Mouse (Mus musculus): Measurements from ENCODE around the gene Cxcl16. TPM values are rescaled to one million over a fixed set of nuclear protein-coding genes. Genes with fewer than 3 reads are reported as not detected.
"Not testable (repeated sequence)": the region's sequence is repeated elsewhere in the genome, so short reads cannot be mapped to it uniquely, and the experiment has no call there.

The Cxcl16 gene
- polyA plus RNA-seq, 1 experiment from 2014 or later, result 0.46 TPM

- peaks cover 46% of the 10 kb centered on the region for H3K4me1 ChIP-seq
- H3K27ac ChIP-seq (replicated peaks), result peak overlapping the region; percentile 92
- peaks cover 12% of the 10 kb centered on the region for H3K36me3 ChIP-seq
- peak; percentile 16 for DNase-seq (ENCODE audit: low spot score)
- 30% methylated on average over 5 of the region's 5 CpGs for WGBS
- no peaks in the 10 kb centered on the region for H3K9me3 ChIP-seq (replicated peaks)
- H3K4me3 ChIP-seq, result peak overlapping the region; percentile 88
- no peaks in the 10 kb centered on the region for H3K27me3 ChIP-seq (ENCODE audit: low read depth, poor library complexity, severe bottlenecking)
Observed at GRCm38 (mm10) chr11:70431574-70431973, 28.2 kb downstream of the Cxcl16 start.

DNA sequence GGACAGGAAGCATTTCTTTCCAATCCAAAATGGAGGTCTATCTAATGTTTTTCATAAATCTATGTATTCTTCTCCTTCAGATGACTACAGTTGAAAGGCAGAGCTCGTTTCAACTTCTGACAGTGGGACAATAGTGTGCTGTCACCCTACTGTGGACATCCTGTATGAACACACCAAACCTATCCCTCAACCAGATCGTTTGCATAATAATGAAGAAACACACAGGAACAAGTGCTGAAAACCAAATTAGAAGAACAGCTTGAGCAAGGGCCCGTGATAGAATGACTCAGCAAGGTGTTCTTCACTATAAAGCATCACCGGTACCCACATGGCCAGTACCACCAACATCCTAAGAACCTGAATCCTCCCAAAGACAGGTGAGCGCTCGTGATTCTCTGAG is 33.2 kb downstream of the Cxcl16 start:
- peaks cover 13% of the 10 kb centered on the region for H3K4me1 ChIP-seq
- not testable (repeated sequence) for H3K9me3 ChIP-seq (replicated peaks); H3K27me3 ChIP-seq (ENCODE audit: low read depth, poor library complexity, severe bottlenecking); H3K4me3 ChIP-seq; H3K36me3 ChIP-seq; H3K27ac ChIP-seq (replicated peaks); DNase-seq (ENCODE audit: low spot score)
- 80% methylated on average over 6 of the region's 6 CpGs for WGBS

DNA sequence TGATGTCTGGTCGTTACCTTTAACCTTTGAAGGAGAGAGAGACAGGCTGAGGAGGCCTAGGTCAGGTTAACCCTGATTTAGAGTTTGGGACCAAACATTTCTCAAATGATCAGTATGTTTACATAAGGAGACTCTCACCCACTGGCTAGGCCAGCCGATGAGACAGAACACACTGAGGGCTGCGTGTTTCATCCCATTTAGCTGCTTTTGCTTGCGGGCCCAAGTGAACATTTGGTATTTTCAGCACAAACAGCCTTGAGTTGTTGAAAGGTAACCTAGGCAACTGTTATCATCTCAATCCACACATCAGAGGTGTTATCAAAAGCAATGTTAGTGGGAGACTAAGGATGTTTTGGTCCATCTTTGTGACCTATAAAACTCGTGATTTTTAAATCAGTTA is 40.3 kb downstream of the Cxcl16 start:
- H3K27me3 ChIP-seq (ENCODE audit: low read depth, poor library complexity, severe bottlenecking), result no peaks in the 10 kb centered on the region
- WGBS, result 75% methylated on average over 5 of the region's 5 CpGs
- no peak overlapping the region for H3K4me3 ChIP-seq
- no peaks in the 10 kb centered on the region for H3K4me1 ChIP-seq
- no peaks in the 10 kb centered on the region for H3K9me3 ChIP-seq (replicated peaks)
- H3K27ac ChIP-seq (replicated peaks), result no peak overlapping the region
- DNase-seq (ENCODE audit: low spot score), result no peak
- H3K36me3 ChIP-seq, result no peaks in the 10 kb centered on the region

DNA sequence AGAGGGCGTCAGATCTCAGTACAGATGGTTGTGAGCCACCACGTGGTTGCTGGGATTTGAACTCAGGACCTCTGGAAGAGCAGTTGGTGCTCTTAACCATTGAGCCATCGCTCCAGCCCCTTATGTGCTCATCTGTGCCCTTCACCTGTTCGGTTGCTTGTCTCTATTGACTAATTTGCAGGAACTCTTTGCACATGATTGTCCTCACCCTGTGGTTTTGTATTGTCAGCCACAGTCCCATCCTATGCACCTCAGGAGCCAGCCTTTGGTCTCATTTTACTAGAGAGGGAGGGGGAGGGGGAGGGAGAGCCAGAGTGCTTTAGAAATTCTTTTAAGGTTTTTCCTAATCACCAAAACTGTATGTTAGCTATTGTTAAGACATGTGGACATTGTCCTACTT is 41.6 kb downstream of the Cxcl16 start:
- Histone ChIP-seq H3K27me3 (ENCODE audit: low read depth, poor library complexity, severe bottlenecking) (no peaks in the 10 kb centered on the region), H3K36me3 (no peaks in the 10 kb centered on the region), H3K27ac (replicated peaks) (no peak overlapping the region), H3K4me3 (no peak overlapping the region), H3K4me1 (no peaks in the 10 kb centered on the region), H3K9me3 (replicated peaks) (no peaks in the 10 kb centered on the region)
- DNase-seq (ENCODE audit: low spot score), result no peak
- WGBS, result 73% methylated on average over 4 of the region's 4 CpGs

DNA sequence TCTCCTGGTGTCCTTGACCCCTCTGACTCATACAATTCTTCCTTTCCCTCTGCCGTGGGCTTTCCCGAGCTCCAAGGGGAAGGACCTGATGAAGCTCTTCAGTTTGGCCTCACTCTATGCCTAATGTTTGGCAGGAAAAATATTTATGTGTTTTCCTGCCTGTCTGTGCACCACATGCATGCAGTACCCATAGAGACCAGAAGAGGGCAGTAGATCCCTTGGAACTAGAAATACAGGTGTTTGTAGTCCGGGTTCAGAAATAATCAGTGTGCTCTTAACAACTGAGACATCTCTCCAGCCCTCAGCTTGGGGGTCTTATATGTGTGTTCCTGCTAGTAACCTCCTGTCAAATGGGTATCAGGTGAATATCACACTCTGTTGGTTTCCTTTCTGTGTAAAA is 45.8 kb downstream of the Cxcl16 start:
- no peaks in the 10 kb centered on the region for H3K27me3 ChIP-seq (ENCODE audit: low read depth, poor library complexity, severe bottlenecking)
- H3K9me3 ChIP-seq (replicated peaks), result no peaks in the 10 kb centered on the region
- H3K4me3 ChIP-seq, result no peak overlapping the region
- DNase-seq (ENCODE audit: low spot score), result peak; percentile 74
- 15% methylated on average over 3 of the region's 3 CpGs for WGBS
- no peaks in the 10 kb centered on the region for H3K36me3 ChIP-seq
- H3K4me1 ChIP-seq, result peaks cover 11% of the 10 kb centered on the region
- no peak overlapping the region for H3K27ac ChIP-seq (replicated peaks)

DNA sequence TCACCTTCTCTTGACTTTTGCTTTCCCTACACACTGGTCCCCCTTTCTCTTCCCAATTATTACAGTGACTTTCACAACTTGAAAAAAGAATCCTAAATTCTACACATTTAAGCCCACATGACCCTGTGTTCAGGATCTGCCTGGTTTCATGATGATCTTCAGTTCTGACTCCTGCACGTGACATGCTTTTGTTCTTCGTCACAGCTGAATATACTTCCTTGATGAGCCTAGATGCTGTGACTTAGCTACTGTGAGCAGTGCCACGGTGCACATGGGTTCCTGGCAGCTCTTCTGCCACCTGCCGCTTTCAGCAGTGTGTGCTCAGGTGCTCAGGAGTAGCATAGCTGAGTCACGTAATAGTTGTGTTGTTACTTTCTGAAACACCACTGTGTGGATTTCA is 47.2 kb downstream of the Cxcl16 start:
- Histone ChIP-seq H3K36me3 (peaks cover 1% of the 10 kb centered on the region; the same call in 1 of the 2 replicates), H3K27ac (replicated peaks) (no peak overlapping the region), H3K4me1 (peaks cover 24% of the 10 kb centered on the region), H3K27me3 (ENCODE audit: low read depth, poor library complexity, severe bottlenecking) (no peaks in the 10 kb centered on the region), H3K4me3 (no peak overlapping the region), H3K9me3 (replicated peaks) (no peaks in the 10 kb centered on the region)
- WGBS, result 83% methylated on average over 5 of the region's 5 CpGs
- DNase-seq (ENCODE audit: low spot score), result no peak

DNA sequence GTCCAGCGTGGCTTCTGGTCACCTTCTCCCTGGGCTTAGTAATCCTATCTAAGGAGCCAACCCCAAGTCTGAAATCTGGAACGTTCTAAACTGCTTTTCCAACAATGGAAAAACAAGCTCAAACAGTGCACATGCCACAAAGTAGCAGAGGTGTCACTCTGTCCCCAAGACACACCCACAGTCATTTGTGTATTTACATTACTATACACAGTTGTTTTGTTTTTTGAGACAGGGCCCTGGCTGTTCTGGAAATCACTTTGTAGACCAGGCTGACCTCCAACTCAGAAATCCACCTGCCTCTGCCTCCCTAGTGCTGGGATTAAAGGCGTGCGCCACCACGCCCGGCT is 49.5 kb downstream of the Cxcl16 start:
- H3K4me3 ChIP-seq, result peak overlapping the region; percentile 98
- H3K27ac ChIP-seq (replicated peaks), result peak overlapping the region; percentile 96
- no peaks in the 10 kb centered on the region for H3K27me3 ChIP-seq (ENCODE audit: low read depth, poor library complexity, severe bottlenecking)
- H3K36me3 ChIP-seq, result peaks cover 20% of the 10 kb centered on the region
- H3K9me3 ChIP-seq (replicated peaks), result no peaks in the 10 kb centered on the region
- no peak for DNase-seq (ENCODE audit: low spot score)
- WGBS, result 64% methylated on average over 6 of the region's 6 CpGs
- peaks cover 26% of the 10 kb centered on the region for H3K4me1 ChIP-seq

DNA sequence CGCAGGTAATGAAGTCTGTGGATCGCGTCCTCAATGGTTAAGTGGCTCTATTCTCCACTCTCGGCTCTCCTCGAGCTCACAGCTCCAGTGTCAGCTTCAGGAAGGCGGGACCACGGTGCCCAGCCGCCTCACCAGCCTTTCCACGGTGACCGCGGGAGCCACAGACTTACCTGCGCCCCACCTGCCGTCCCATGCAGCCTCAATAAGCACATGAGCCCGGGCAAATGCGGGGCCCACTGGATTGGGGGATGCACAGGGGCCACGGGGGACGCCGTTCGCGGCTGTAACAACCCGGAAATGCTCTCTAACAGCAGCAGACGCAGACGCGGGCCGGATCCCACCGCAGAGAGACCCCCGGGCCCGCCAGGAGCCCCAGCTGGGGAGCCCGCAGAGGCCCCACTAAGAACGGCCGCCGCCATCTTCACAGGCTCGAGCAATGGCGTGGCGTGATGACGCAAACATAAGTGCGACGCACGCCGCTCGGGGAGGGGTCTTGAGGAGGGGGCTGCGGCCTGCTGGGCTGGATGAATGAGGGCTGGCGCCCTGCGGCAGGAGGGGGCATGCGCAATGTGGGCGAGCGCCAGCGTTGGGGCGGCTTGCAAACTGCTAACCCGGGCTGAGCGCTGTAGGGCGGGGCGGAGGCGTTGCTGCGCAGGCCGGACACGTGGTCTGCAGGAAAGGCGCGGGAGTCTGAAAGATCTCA is 50.0 kb downstream of the Cxcl16 start, which contains the start of gene Pelp1:
Gene Pelp1 (minus strand): TSS at position 438 of the 703 bp plus-strand sequence.
- Histone ChIP-seq H3K9me3 (replicated peaks) (no peaks in the 10 kb centered on the region), H3K4me3 (peak within 1 kb of the TSS; percentile 98), H3K4me1 (peaks cover 26% of the 10 kb centered on the region), H3K36me3 (peaks cover 26% of the 10 kb centered on the region), H3K27me3 (ENCODE audit: low read depth, poor library complexity, severe bottlenecking) (no peaks in the 10 kb centered on the region), H3K27ac (replicated peaks) (peak within 1 kb of the TSS; percentile 96)
- under 1% methylated on average over 59 of the region's 59 CpGs for whole genome bisulfite sequencing
- DNase-seq (ENCODE audit: low spot score), result peak; percentile 99

Small RNA genes within 50 kb of the gene (microRNA-seq; reads per million reads assigned to microRNA genes)
- not detected for gene Mir7115

Other genes starting within 250 kb of the Cxcl16 start
- gene Slc16a11, start 247.2 kb downstream of the Cxcl16 start, polyA plus RNA-seq (2016; fragmentation: Nextera tagmentation; extraction: Ambion mirVana), result 1.2 and 1.3 TPM in 2 replicates
- gene Slc16a13, start 238.9 kb downstream of the Cxcl16 start, polyA plus RNA-seq (2016; fragmentation: Nextera tagmentation; extraction: Ambion mirVana), result 16.0 and 18.9 TPM in 2 replicates
- gene Bcl6b, start 230.2 kb downstream of the Cxcl16 start, polyA plus RNA-seq (2016; fragmentation: Nextera tagmentation; extraction: Ambion mirVana), result 4.8 and 5.0 TPM in 2 replicates
- 241 and 244 TPM in 2 replicates for gene 0610010K14Rik, start 222.1 kb downstream of the Cxcl16 start, polyA plus RNA-seq (2016; fragmentation: Nextera tagmentation; extraction: Ambion mirVana)
- 9.6 and 10.7 TPM in 2 replicates for gene Gm21988, start 220.2 kb downstream of the Cxcl16 start, polyA plus RNA-seq (2016; fragmentation: Nextera tagmentation; extraction: Ambion mirVana)
- gene Rnasek, start 220.1 kb downstream of the Cxcl16 start, polyA plus RNA-seq (2016; fragmentation: Nextera tagmentation; extraction: Ambion mirVana), result 104 and 128 TPM in 2 replicates
- gene Alox12, start 204.6 kb downstream of the Cxcl16 start, polyA plus RNA-seq (2016; fragmentation: Nextera tagmentation; extraction: Ambion mirVana), result 2.5 TPM in 2 replicates
- not detected in 2 replicates for gene Alox12e, start 137.4 kb downstream of the Cxcl16 start, polyA plus RNA-seq (2016; fragmentation: Nextera tagmentation; extraction: Ambion mirVana)
- 0.26 TPM in 1 of 2 replicates, not detected in the other for gene Alox15, start 108.0 kb downstream of the Cxcl16 start, polyA plus RNA-seq (2016; fragmentation: Nextera tagmentation; extraction: Ambion mirVana)
- gene Pelp1, start 50.0 kb downstream of the Cxcl16 start, polyA plus RNA-seq (2016; fragmentation: Nextera tagmentation; extraction: Ambion mirVana), result 52.2 and 53.2 TPM in 2 replicates
- 28.3 and 37.4 TPM in 2 replicates for gene Arrb2, start 27.3 kb downstream of the Cxcl16 start, polyA plus RNA-seq (2016; fragmentation: Nextera tagmentation; extraction: Ambion mirVana)
- gene Med11, start 8.1 kb downstream of the Cxcl16 start, polyA plus RNA-seq (2016; fragmentation: Nextera tagmentation; extraction: Ambion mirVana), result 39.7 and 44.6 TPM in 2 replicates
- 0.14 and 0.40 TPM in 2 replicates for gene Zmynd15, start 551 bp downstream of the Cxcl16 start, polyA plus RNA-seq (2016; fragmentation: Nextera tagmentation; extraction: Ambion mirVana)
- gene Tm4sf5, start 45.3 kb upstream of the Cxcl16 start, polyA plus RNA-seq (2016; fragmentation: Nextera tagmentation; extraction: Ambion mirVana), result 0.22 TPM in 1 of 2 replicates, not detected in the other
- not detected in 2 replicates for gene Vmo1, start 54.6 kb upstream of the Cxcl16 start, polyA plus RNA-seq (2016; fragmentation: Nextera tagmentation; extraction: Ambion mirVana)
- gene Gltpd2, start 59.2 kb upstream of the Cxcl16 start, polyA plus RNA-seq (2016; fragmentation: Nextera tagmentation; extraction: Ambion mirVana), result 0.15 and 0.25 TPM in 2 replicates
- 1,085 and 1,129 TPM in 2 replicates for gene Psmb6, start 65.4 kb upstream of the Cxcl16 start, polyA plus RNA-seq (2016; fragmentation: Nextera tagmentation; extraction: Ambion mirVana)
- not detected in 2 replicates for gene Gm40193, start 73.0 kb upstream of the Cxcl16 start, polyA plus RNA-seq (2016; fragmentation: Nextera tagmentation; extraction: Ambion mirVana)
- 3.5 and 4.1 TPM in 2 replicates for gene Pld2, start 80.1 kb upstream of the Cxcl16 start, polyA plus RNA-seq (2016; fragmentation: Nextera tagmentation; extraction: Ambion mirVana)
- gene Mink1, start 102.9 kb upstream of the Cxcl16 start, polyA plus RNA-seq (2016; fragmentation: Nextera tagmentation; extraction: Ambion mirVana), result 10.3 and 12.6 TPM in 2 replicates
- not detected in 2 replicates for gene 4930544D05Rik, start 155.9 kb upstream of the Cxcl16 start, polyA plus RNA-seq (2016; fragmentation: Nextera tagmentation; extraction: Ambion mirVana)
- gene Chrne, start 159.2 kb upstream of the Cxcl16 start, polyA plus RNA-seq (2016; fragmentation: Nextera tagmentation; extraction: Ambion mirVana), result not detected in 2 replicates
- gene Gp1ba, start 179.1 kb upstream of the Cxcl16 start, polyA plus RNA-seq (2016; fragmentation: Nextera tagmentation; extraction: Ambion mirVana), result 0.44 and 0.48 TPM in 2 replicates
- gene Rnf167, start 187.3 kb upstream of the Cxcl16 start, polyA plus RNA-seq (2016; fragmentation: Nextera tagmentation; extraction: Ambion mirVana), result 85.6 and 96.3 TPM in 2 replicates
- 142 and 149 TPM in 2 replicates for gene Slc25a11, start 187.5 kb upstream of the Cxcl16 start, polyA plus RNA-seq (2016; fragmentation: Nextera tagmentation; extraction: Ambion mirVana)
- gene Pfn1, start 194.7 kb upstream of the Cxcl16 start, polyA plus RNA-seq (2016; fragmentation: Nextera tagmentation; extraction: Ambion mirVana), result 1,553 and 1,733 TPM in 2 replicates
- 22.6 and 32.8 TPM in 2 replicates for gene Eno3, start 197.2 kb upstream of the Cxcl16 start, polyA plus RNA-seq (2016; fragmentation: Nextera tagmentation; extraction: Ambion mirVana)
- gene Spag7, start 209.4 kb upstream of the Cxcl16 start, polyA plus RNA-seq (2016; fragmentation: Nextera tagmentation; extraction: Ambion mirVana), result 186 TPM in 2 replicates
- gene Camta2, start 228.1 kb upstream of the Cxcl16 start, polyA plus RNA-seq (2016; fragmentation: Nextera tagmentation; extraction: Ambion mirVana), result 9.8 and 12.4 TPM in 2 replicates
- gene Inca1, start 240.2 kb upstream of the Cxcl16 start, polyA plus RNA-seq (2016; fragmentation: Nextera tagmentation; extraction: Ambion mirVana), result 1.00 and 1.3 TPM in 2 replicates
- gene Kif1c, start 240.6 kb upstream of the Cxcl16 start, polyA plus RNA-seq (2016; fragmentation: Nextera tagmentation; extraction: Ambion mirVana), result 1.8 and 2.0 TPM in 2 replicates

Data from midbrain, embryonic 10.5 days (tissue).